Mouse (Mus musculus) forebrain, embryonic 14.5 days (tissue): Measurements from ENCODE around the gene Best1. TPM values are rescaled to one million over a fixed set of nuclear protein-coding genes. Genes with fewer than 3 reads are reported as not detected.

Source experiments
- ATAC-seq: fragments of 200-750 bp; cut with Nextera tagmentation; 2 replicates; pipeline ENCODE4 v1.8.0; 2017; ENCODE audit warnings: mild to moderate bottlenecking, moderate library complexity
- DNase-seq: peaks from one replicate; pipeline ENCODE4 v3.0.0-alpha.2; 2015; ENCODE audit warnings: low spot score
- H3K27ac ChIP-seq: fragments of 300-500 bp; sonication (generic); 2 replicates; pipeline ENCODE4 v1.5.1; 2014; ENCODE audit warnings: low read depth, mild to moderate bottlenecking, control low read depth, low read length, moderate library complexity
- H3K27me3 ChIP-seq: fragments of 300-500 bp; sonication (generic); replicated peaks from 2 replicates; pipeline ENCODE4 v1.6.1; 2014; ENCODE audit warnings: low read length, control low read depth, mixed read lengths; ENCODE audit not compliant: control insufficient read depth, insufficient read depth
- H3K36me3 ChIP-seq: fragments of 300-500 bp; sonication (generic); 2 replicates; pipeline ENCODE4 v1.6.1; 2014; ENCODE audit warnings: low read length, control low read depth; ENCODE audit not compliant: control insufficient read depth, insufficient read depth
- H3K4me1 ChIP-seq: fragments of 300-500 bp; sonication (generic); 2 replicates; pipeline ENCODE4 v1.6.1; 2014; ENCODE audit warnings: antibody characterized with exemption, low read length, control low read depth; ENCODE audit not compliant: control insufficient read depth, insufficient read depth
- H3K4me2 ChIP-seq: fragments of 300-500 bp; sonication (generic); 2 replicates; pipeline ENCODE4 v1.6.1; 2014; ENCODE audit warnings: mild to moderate bottlenecking, control low read depth, low read length
- H3K4me3 ChIP-seq: fragments of 300-500 bp; sonication (generic); 2 replicates; pipeline ENCODE4 v1.5.1; 2014; ENCODE audit warnings: low read depth, low read length, control low read depth
- H3K9ac ChIP-seq: fragments of 300-500 bp; sonication (generic); 2 replicates; pipeline ENCODE4 v1.6.1; 2014; ENCODE audit warnings: mild to moderate bottlenecking, low read length, control low read depth, moderate library complexity
- H3K9me3 ChIP-seq: fragments of 300-500 bp; sonication (generic); replicated peaks from 2 replicates; pipeline ENCODE4 v1.6.1; 2016; ENCODE audit warnings: low read length, control low read depth, mixed read lengths; ENCODE audit not compliant: control insufficient read depth
- WGBS: fragments of 180-500 bp; shearing (Covaris S2); extraction: QIAGEN DNeasy Blood & Tissue Kit; methylation state at CpG from one replicate; pipeline ENCODE4 v1.1.7; 2014; 5-methylcytosine and 5-hydroxymethylcytosine counted together
- polyA plus RNA-seq: library from polyadenylated mRNA; unstranded; fragments of >200 nt; fragmentation: Nextera tagmentation; extraction: Ambion mirVana; gene quantifications from 2 replicates; pipeline ENCODE4 v1.2.1, GENCODE M21; 2014

The Best1 gene
- polyA plus RNA-seq, 1 experiment from 2014 or later, result 1.4 TPM

DNA sequence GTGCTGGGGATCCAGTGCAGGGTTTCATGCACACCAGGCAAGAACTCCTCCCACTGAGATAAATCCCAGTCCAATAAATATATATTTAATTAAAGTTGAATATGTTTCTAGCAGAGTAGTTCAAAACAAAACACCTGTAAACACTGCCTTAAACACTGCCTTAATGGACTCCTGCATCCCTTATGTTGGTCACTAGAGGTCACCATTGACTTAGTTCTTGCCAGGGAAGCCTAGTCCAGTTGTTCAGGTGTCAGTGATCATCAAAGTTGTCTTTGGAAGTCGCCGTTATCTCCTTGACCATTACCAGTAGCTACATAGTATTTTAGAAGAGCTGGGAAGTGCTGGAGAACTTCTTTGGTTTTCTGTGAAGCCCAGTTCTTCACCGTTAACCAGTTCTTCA is 1.1 kb downstream of the Best1 start:
- Histone ChIP-seq H3K4me2 (no peak overlapping the region), H3K9me3 (no peaks in the 10 kb centered on the region), H3K9ac (no peak overlapping the region), H3K27me3 (no peaks in the 10 kb centered on the region), H3K4me3 (no peak overlapping the region), H3K4me1 (no peaks in the 10 kb centered on the region), H3K36me3 (no peaks in the 10 kb centered on the region), H3K27ac (no peak overlapping the region)
- WGBS, result 29% methylated on average over 3 of the region's 3 CpGs
- ATAC-seq (no peak), DNase-seq (peak; percentile 47)

DNA sequence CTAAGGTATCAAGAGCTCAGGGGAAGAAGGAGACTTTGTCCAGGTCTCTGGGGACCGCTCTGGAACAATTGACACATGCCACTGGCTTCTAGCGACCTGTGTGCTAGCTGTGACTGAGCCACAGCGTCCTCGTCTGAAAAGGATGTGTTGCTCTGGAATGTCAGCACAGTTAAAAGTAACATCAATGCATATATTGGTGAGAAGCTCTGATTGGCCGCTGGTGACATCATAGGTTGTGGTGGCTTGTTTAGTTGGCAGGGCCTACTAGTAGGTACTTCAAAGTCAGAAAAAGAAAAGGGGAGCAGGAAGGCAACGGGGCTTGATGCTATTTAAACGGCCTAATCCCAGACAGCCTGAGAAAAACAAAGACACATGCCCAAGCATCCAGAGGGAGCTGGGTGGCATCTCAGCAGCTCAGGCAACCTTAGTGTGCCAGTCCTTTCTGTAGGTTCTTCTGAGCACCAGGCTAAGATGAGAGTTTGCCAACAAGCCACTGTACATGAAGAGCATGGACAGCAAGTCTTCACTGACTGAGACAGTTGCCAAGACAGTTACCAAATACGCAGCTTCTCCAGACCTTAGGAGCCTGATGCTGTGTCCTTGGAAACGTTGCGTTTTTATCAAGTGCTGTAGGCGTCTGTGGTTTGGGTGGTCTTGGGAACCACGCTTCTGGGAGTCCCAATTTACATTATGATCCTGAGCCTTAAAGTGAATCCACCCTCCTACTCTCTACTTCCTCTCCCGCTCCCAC is 2.5 kb downstream of the Best1 start:
- DNase-seq, result no peak
- WGBS, result 60% methylated on average over 13 of the region's 13 CpGs
- ATAC-seq, result no peak
- Histone ChIP-seq H3K27me3 (no peaks in the 10 kb centered on the region), H3K9me3 (no peaks in the 10 kb centered on the region), H3K4me2 (no peak overlapping the region), H3K4me1 (no peaks in the 10 kb centered on the region), H3K9ac (no peak overlapping the region), H3K4me3 (no peak overlapping the region), H3K36me3 (no peaks in the 10 kb centered on the region), H3K27ac (no peak overlapping the region)

DNA sequence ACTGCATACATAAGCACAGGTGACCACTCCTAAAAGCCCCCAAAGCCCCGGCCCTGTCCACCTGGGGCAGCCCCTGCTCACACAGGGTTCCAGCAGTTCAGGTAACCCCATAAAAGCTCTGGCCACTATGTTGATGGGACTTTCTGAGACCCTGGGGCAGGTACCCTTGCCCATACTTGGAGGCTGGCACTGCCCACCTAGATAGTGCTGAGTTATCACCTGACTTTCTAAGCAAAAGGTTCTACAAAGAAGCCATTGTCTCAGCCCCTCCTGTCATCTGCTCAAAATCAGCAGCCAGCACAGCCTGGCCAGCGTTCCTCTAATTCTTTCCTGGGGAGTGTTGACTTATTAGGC is 3.4 kb downstream of the Best1 start:
- WGBS, result 58% methylated on average over 2 of the region's 2 CpGs
- Histone ChIP-seq H3K27ac (no peak overlapping the region), H3K9me3 (no peaks in the 10 kb centered on the region), H3K27me3 (no peaks in the 10 kb centered on the region), H3K36me3 (no peaks in the 10 kb centered on the region), H3K4me2 (no peak overlapping the region), H3K4me3 (no peak overlapping the region), H3K4me1 (no peaks in the 10 kb centered on the region), H3K9ac (no peak overlapping the region)
- ATAC-seq (no peak), DNase-seq (no peak)

DNA sequence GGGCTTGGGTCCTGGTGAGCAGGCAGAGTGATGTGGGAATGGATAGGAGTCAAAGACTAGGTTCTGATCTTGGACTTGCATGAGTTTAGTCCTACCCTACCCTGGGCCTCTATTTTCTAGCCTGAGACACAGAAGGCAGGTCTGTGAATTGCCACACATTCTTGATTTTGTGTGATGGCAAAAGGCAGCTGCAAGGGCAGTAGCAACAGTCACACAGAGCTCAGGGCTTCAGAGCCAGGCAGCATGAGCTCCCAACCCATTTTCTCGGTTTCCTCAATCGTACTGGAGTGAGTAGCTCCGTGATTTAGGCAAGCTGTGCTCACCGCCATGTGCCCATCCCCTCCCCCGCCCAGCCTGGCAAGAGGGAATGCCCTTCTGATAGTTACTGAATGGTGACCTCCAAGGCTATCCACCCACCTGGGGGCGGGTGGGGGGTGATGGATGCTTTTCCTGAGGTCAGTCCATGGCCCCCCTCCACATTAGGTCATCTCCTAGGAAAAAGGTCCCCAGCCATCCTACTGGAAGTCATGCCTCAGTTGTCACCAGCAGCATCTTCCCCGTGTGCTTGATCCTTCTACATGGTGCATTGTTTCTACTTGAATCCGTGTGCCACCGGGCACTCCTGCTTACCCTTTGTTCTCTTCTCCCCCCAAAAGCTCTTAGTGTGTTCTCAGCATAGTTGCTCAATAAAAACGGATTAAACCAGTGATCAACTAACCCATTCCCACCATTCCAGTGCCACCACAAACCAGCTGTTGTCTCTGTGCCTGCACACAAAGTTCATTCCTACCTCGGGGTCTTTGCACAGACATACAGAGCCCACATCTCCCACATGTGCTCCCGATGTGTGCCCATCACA is 4.0 kb downstream of the Best1 start:
- no peak overlapping the region for H3K27ac ChIP-seq
- ATAC-seq (no peak), DNase-seq (no peak)
- 75% methylated on average over 12 of the region's 12 CpGs for WGBS
- H3K9ac ChIP-seq, result no peak overlapping the region
- H3K36me3 ChIP-seq, result no peaks in the 10 kb centered on the region
- no peaks in the 10 kb centered on the region for H3K27me3 ChIP-seq
- H3K4me3 ChIP-seq, result no peak overlapping the region
- no peaks in the 10 kb centered on the region for H3K9me3 ChIP-seq
- no peaks in the 10 kb centered on the region for H3K4me1 ChIP-seq
- H3K4me2 ChIP-seq, result no peak overlapping the region

DNA sequence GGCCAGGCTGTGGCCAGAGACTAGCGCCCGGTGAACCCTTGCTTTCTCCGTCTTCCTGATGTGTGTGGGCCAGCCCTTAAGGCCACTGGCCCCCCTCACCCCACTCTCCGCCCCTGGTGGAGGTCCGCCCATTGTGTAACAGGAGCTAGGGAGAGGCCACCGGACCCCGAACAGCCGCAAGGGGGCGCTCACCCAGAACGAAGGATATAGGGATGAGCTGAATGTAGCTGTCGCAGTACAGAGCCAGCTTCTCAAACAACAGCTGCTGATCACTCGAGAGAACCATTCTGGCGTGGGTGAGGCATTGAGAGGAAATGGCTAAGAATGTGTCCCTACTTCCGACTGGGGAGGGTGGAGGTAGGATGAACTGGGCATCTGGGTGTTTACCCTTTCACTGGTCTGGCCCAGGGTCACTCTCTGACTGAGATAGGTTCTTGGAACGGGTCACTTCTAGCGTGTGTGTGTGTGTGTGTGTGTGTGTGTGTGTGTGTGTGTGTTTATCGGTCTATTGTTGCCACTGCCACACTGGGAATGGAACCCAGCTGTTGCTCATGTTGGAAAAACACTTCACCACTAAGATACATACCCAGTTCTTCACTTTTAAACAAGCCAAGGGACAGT is 8.3 kb downstream of the Best1 start:
- peak overlapping the region; percentile 42 for H3K4me2 ChIP-seq
- no peaks in the 10 kb centered on the region for H3K27me3 ChIP-seq
- peak overlapping the region; percentile 15 for H3K4me3 ChIP-seq
- H3K36me3 ChIP-seq, result no peaks in the 10 kb centered on the region
- DNase-seq (peak; percentile 82), ATAC-seq (peak; percentile 90)
- peak overlapping the region; percentile 40 for H3K9ac ChIP-seq
- H3K27ac ChIP-seq, result no peak overlapping the region
- H3K4me1 ChIP-seq, result no peaks in the 10 kb centered on the region
- no peaks in the 10 kb centered on the region for H3K9me3 ChIP-seq
- 7% methylated on average over 17 of the region's 17 CpGs for WGBS

DNA sequence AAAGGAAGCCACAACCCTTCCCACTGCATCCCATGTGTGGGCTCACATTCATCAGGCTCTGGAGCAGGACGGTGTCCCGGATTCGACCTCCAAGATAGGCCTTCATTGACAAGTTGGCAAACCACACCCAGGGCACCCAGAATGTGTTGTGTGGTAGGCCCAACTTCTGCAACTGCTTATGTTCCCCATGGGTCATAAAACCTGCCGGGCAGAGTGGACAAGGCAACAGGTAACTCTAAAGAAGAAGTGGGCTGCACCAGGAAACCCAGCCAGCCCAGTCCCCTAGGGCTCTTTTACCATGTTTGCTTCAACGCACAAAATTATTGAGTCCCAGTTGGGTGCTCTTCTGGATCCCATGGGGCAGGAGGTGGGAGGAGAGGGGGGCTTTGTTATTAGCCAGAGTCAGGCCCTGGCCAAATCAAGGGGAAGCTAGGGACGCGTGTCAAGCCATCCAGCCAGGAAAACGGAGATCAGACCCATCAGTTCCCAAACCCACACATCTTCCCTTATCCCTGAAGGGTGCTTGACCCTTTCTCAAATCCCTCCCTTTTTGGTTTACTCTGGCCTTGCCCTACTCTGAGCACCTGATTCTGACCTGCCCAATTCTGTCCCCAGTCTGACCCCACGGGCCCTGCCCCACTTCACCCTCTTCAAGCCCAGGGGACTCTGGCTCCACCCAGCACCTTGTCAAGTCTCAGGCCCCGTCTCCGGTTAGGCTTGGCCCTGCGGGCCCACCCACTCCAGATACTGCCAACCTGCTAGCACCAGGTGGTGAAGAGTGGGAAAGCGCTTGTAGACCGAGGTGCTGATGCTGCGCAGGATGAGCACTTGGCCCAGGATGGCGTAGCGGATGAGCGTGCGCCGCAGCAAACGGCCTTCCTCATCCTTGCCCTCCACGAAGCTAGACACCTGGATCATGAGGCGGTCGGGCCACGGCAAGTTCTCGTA is 9.1 kb downstream of the Best1 start:
- H3K4me3 ChIP-seq, result peak overlapping the region; percentile 15
- no peaks in the 10 kb centered on the region for H3K4me1 ChIP-seq
- no peaks in the 10 kb centered on the region for H3K36me3 ChIP-seq
- DNase-seq (peak; percentile 19), ATAC-seq (peak; percentile 36)
- H3K9ac ChIP-seq, result peak overlapping the region; percentile 40
- no peaks in the 10 kb centered on the region for H3K27me3 ChIP-seq
- peak overlapping the region; percentile 42 for H3K4me2 ChIP-seq
- no peaks in the 10 kb centered on the region for H3K9me3 ChIP-seq
- H3K27ac ChIP-seq, result no peak overlapping the region
- WGBS, result 43% methylated on average over 26 of the region's 26 CpGs

DNA sequence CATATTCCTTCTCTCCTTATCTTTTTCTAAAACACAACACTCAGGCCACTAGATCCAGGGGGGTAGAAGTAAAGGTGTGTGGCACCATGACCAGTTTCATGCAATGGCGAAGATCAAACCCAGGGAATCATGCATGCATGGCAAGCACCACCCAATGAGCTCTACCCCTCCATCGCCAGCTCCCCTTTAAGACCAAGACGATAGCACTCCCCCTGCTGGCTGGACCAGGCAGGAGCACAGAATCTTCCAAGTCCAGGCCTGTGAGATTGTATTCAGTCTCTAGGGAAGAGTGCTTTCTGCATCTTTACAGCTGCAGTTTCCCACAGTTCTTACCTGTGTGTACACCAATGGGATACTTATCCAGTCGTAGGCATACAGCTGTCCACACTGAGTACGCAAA is 10.1 kb downstream of the Best1 start:
- WGBS, result 19% methylated on average over 5 of the region's 5 CpGs
- Histone ChIP-seq H3K9ac (no peak overlapping the region), H3K4me3 (no peak overlapping the region), H3K27ac (no peak overlapping the region), H3K36me3 (peaks cover 3% of the 10 kb centered on the region; the same call in 1 of the 2 replicates), H3K9me3 (no peaks in the 10 kb centered on the region), H3K4me1 (no peaks in the 10 kb centered on the region), H3K27me3 (no peaks in the 10 kb centered on the region), H3K4me2 (no peak overlapping the region)
- ATAC-seq (peak; percentile 15; the same call in 1 of the 2 replicates), DNase-seq (peak; percentile 80)

DNA sequence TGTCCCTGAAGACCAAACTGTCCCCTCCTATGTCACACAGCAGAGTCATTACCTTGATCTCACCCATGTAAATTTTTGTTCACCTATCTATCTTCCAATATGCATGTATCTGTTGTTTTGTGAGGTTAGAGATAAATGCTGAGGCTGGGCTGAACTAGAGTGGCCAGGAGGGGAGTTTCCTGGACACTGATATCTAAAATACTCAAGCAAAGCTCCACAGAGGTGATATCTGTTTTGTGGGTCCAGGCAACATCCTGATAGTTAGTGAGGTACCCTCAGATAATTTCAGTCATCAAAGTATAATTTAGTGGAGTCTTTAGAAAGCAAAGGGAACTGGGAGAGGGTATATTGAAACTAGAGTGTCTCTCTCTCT is 11.6 kb downstream of the Best1 start:
- no peak overlapping the region for H3K9ac ChIP-seq
- no peak overlapping the region for H3K4me2 ChIP-seq
- no peak overlapping the region for H3K4me3 ChIP-seq
- no peaks in the 10 kb centered on the region for H3K4me1 ChIP-seq
- H3K9me3 ChIP-seq, result no peaks in the 10 kb centered on the region
- peaks cover 17% of the 10 kb centered on the region for H3K36me3 ChIP-seq
- H3K27me3 ChIP-seq, result no peaks in the 10 kb centered on the region
- H3K27ac ChIP-seq, result no peak overlapping the region
- DNase-seq, result no peak
- ATAC-seq, result no peak
